Mouse (Mus musculus): ENCODE results near the gene Fancc.

GRCm38 (mm10) chr13:63356558-63356957, 140.5 kb downstream of the Fancc start:
- peak; percentile 44; the same call in 1 of the 2 replicates for TF ChIP-seq CTCF (IDR thresholded peaks at IDR 0.05; ENCODE audit: low read depth, low read length)
- no peak for TF ChIP-seq POLR2A (IDR thresholded peaks at IDR 0.05; ENCODE audit: extremely low read depth, insufficient read depth, low read length)
